In the genomic region with DNA sequence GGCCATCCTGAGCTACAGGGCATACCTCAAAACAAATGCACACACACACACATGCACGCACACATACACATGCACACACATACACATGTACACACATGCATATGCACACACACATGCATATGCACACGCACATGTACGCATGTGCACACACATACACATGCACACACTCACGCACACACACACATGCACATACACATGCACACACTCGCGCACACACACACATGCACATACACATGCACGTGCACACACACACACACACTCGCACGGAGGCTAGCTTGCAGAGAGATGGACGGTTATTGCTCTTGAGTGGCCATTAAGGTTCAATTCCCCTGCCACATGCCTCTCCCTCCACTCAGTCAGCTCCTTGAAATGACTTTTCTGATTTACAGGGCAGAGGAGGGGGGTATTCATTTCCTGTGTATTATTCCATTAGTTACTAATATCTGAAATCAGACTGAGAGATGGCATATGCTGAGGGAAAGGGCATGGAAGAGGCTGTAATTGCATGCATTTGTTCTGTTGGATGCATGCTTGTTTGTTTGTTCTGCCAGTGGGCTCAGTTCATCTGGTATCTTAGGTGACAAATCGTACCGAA, we compare ENCODE assay signal across 20 mouse cellular contexts.
A peak's percentile ranks its signal among the peaks of the same experiment; 100 is the strongest.
DNase-seq lines count a peak whose midpoint lies in the region; ATAC-seq and TF ChIP-seq lines count a peak whose summit lies in the region.
"Had no signal": no experiment of that assay in that cellular context is flagged by ENCODE, and none has a peak within 500 bp of the region (broad histone marks: within the 10 kb centered on the region; RNA-seq: fewer than 3 reads in every experiment).

No protein-coding gene starts in this region.

- peaks cover 4% of the 10 kb centered on the region for H3K27me3 ChIP-seq in megakaryocyte, embryonic 14.5 days (replicated peaks)
- H3K27me3 ChIP-seq in CH12.LX (replicated peaks) (no peaks in the 10 kb centered on the region), G1E (ENCODE audit: insufficient read depth, low read length) (peaks cover 4% of the 10 kb centered on the region)
- H3K27me3 ChIP-seq in neural tube, embryonic 14.5 days (ENCODE audit: control insufficient read depth, insufficient read depth, low read length) = no peaks in the 10 kb centered on the region
- H3K27me3 ChIP-seq: forebrain, embryonic 13.5 days; heart, embryonic 12.5 days; hindbrain, embryonic 15.5 days; Patski had no signal

- in situ Hi-C loops in CH12.LX (cut with MboI; ENCODE audit: low pct_ligation_motif_present, low pct_unique_long_range_greater_than_20kb, low sequenced_read_pairs) = no loop called here

- no peak overlapping the region for H3K9ac ChIP-seq in CH12.LX (ENCODE audit: insufficient read depth, low read depth)
- no peak overlapping the region for H3K9ac ChIP-seq in neural tube, embryonic 14.5 days (replicated peaks; ENCODE audit: low read depth, low read length)
- H3K9ac ChIP-seq: forebrain, embryonic 13.5 days; forebrain, postnatal 0 days; heart, embryonic 12.5 days; hindbrain, embryonic 15.5 days had no signal

- TF ChIP-seq POLR2A in CH12.LX (IDR thresholded peaks at IDR 0.05; ENCODE audit: low read depth, low read length) = no peak

- H3K27ac ChIP-seq in CH12.LX (ENCODE audit: insufficient read depth, low read depth) = peak overlapping the region; percentile 32; the same call in 1 of the 2 replicates
- no peak overlapping the region for H3K27ac ChIP-seq in neural tube, embryonic 14.5 days (ENCODE audit: low read depth, low read length)
- H3K27ac ChIP-seq: embryonic facial prominence, embryonic 10.5 days; forebrain, embryonic 13.5 days; heart, adult 2 months; hindbrain, embryonic 15.5 days had no signal

- H3K4me2 ChIP-seq in CH12.LX (ENCODE audit: insufficient read depth, low read depth, poor library complexity, severe bottlenecking) = no peak overlapping the region
- no peak overlapping the region for H3K4me2 ChIP-seq in neural tube, embryonic 14.5 days (ENCODE audit: low read depth, low read length)
- H3K4me2 ChIP-seq: forebrain, embryonic 13.5 days; heart, embryonic 12.5 days; hindbrain, embryonic 15.5 days had no signal

- no peak for TF ChIP-seq EP300 in CH12.LX (IDR thresholded peaks at IDR 0.05; ENCODE audit: low read length)

- WGBS in neural tube, embryonic 14.5 days = 80% methylated on average over 12 of the region's 12 CpGs

- no peaks in the 10 kb centered on the region for H3K79me2 ChIP-seq in CH12.LX (replicated peaks; ENCODE audit: control insufficient read depth, extremely low read depth, insufficient read depth, poor library complexity, severe bottlenecking)

- no peak for TF ChIP-seq RAD21 in CH12.LX (IDR thresholded peaks at IDR 0.05; ENCODE audit: low read depth, low read length)

- DNase-seq in CH12.LX (ENCODE audit: extremely low read depth) (no peak), G1E (ENCODE audit: low spot score) (no peak)
- DNase-seq in layer of hippocampus, postnatal 14 days (ENCODE audit: low spot score in 2 of 2) = no peak
- no peak for DNase-seq in urinary bladder, postnatal 36 days (ENCODE audit: low spot score in 2 of 2)
- DNase-seq: adrenal gland, postnatal 14 days; cerebellum, adult 2 months; cerebellum, postnatal 10 days; forebrain, postnatal 0 days; gastrocnemius, postnatal 14 days; heart, adult 2 months had no signal

- H3K4me1 ChIP-seq in megakaryocyte, embryonic 14.5 days = peaks cover 4% of the 10 kb centered on the region; the same call in 1 of the 2 replicates
- peaks cover 0 to 4% of the 10 kb centered on the region in 2 experiments; a peak in 2 of 4 replicates for H3K4me1 ChIP-seq in CH12.LX (ENCODE audit: control insufficient read depth in 1 of 2, insufficient read depth in 2 of 2)
- no peaks in the 10 kb centered on the region; the same call in 1 of the 2 replicates for H3K4me1 ChIP-seq in G1E (ENCODE audit: insufficient read depth, low read depth, low read length)
- H3K4me1 ChIP-seq in neural tube, embryonic 14.5 days (ENCODE audit: control insufficient read depth, insufficient read depth, low read length) = no peaks in the 10 kb centered on the region
- H3K4me1 ChIP-seq: embryonic facial prominence, embryonic 10.5 days; forebrain, embryonic 13.5 days; hindbrain, embryonic 15.5 days had no signal

- H3K9me3 ChIP-seq in megakaryocyte, embryonic 14.5 days = no peaks in the 10 kb centered on the region
- no peaks in the 10 kb centered on the region for H3K9me3 ChIP-seq in CH12.LX (replicated peaks; ENCODE audit: low read length)
- H3K9me3 ChIP-seq in G1E (replicated peaks) = 0 out of 2 replicates have a peak, but pooled peaks cover 2% of the 10 kb centered on the region
- no peaks in the 10 kb centered on the region for H3K9me3 ChIP-seq in neural tube, embryonic 14.5 days (ENCODE audit: control insufficient read depth, low read length)
- H3K9me3 ChIP-seq: hindbrain, embryonic 15.5 days had no signal

- peak overlapping the region; percentile 30 for H3K4me3 ChIP-seq in megakaryocyte, embryonic 14.5 days (replicated peaks)
- H3K4me3 ChIP-seq in CH12.LX (replicated peaks in 1 of 3; ENCODE audit: low read depth in 2 of 3, low read length in 2 of 3, poor library complexity in 1 of 3) (peak overlapping the region in 1 of 3 experiments; percentile 6), G1E (ENCODE audit: low read depth, low read length) (peak overlapping the region; percentile 46; the same call in 1 of the 2 replicates)
- no peak overlapping the region for H3K4me3 ChIP-seq in neural tube, embryonic 14.5 days (ENCODE audit: low read depth, low read length)
- H3K4me3 ChIP-seq: embryonic facial prominence, embryonic 10.5 days; forebrain, embryonic 13.5 days; heart, adult 2 months; heart, embryonic 12.5 days; hindbrain, embryonic 15.5 days had no signal

- no peak for ATAC-seq in megakaryocyte, adult 5-6 weeks (ENCODE audit: poor library complexity, severe bottlenecking)
- no peak for ATAC-seq in G1E (ENCODE audit: extremely low read depth, insufficient number of reproducible peaks, low FRiP score, poor library complexity, severe bottlenecking)
- peak; percentile 56; the same call in 1 of the 2 replicates for ATAC-seq in neural tube, embryonic 14.5 days (ENCODE audit: low read depth)
- ATAC-seq: activated CD4-positive, CD25-positive, alpha-beta regulatory T cell, adult 4 months; forebrain, embryonic 13.5 days; forebrain, postnatal 0 days; inflammation-experienced regulatory T-cells, adult 6 months; Patski had no signal

- dilution Hi-C loops in CH12.LX (cut with MboI; ENCODE audit: extremely low pct_ligation_motif_present, extremely low pct_unique_long_range_greater_than_20kb, low sequenced_read_pairs) = no loop called here

- H3K36me3 ChIP-seq in megakaryocyte, embryonic 14.5 days (replicated peaks; ENCODE audit: low read length) = no peaks in the 10 kb centered on the region
- H3K36me3 ChIP-seq in CH12.LX (replicated peaks in 1 of 2; ENCODE audit: control insufficient read depth in 1 of 2, insufficient read depth in 1 of 2, low read length in 1 of 2) (peaks cover 0 to 2% of the 10 kb centered on the region in 2 experiments), G1E (replicated peaks) (no peaks in the 10 kb centered on the region)
- no peaks in the 10 kb centered on the region for H3K36me3 ChIP-seq in neural tube, embryonic 14.5 days (ENCODE audit: control insufficient read depth, insufficient read depth, low read length)
- H3K36me3 ChIP-seq: embryonic facial prominence, embryonic 10.5 days; heart, embryonic 12.5 days; hindbrain, embryonic 15.5 days had no signal

- TF ChIP-seq CTCF in CH12.LX (conservative IDR thresholded peaks at IDR 0.05 in 1 of 2, IDR thresholded peaks at IDR 0.05 in 1 of 2; ENCODE audit: low read depth in 2 of 2, low read length in 2 of 2) = no peak
- no peak for TF ChIP-seq CTCF in G1E (IDR thresholded peaks at IDR 0.05; ENCODE audit: low read depth, low read length)

TF ChIP-seq in CH12.LX, 34 proteins besides CTCF, POLR2A, EP300 and RAD21:
- TF ChIP-seq SIN3A (IDR thresholded peaks at IDR 0.05; ENCODE audit: low read length) (no peak), ELF1 (IDR thresholded peaks at IDR 0.05; ENCODE audit: low read depth, low read length) (no peak)
